Mouse (Mus musculus) small intestine, adult 2 months (tissue): Measurements from ENCODE around the gene Olfr766-ps1. TPM values are rescaled to one million over a fixed set of nuclear protein-coding genes. Genes with fewer than 3 reads are reported as not detected.

Experiments used
- H3K27ac ChIP-seq: fragments of 200-500 bp; 2 replicates; pipeline ENCODE4 v1.5.1; 2012; ENCODE audit warnings: low read depth, low read length, control low read depth, inconsistent platforms; ENCODE audit not compliant: insufficient read depth
- H3K27me3 ChIP-seq: fragments of 200-500 bp; 2 replicates; pipeline ENCODE4 v1.6.1; 2012; ENCODE audit warnings: mild to moderate bottlenecking, moderate library complexity, low read length, inconsistent platforms; ENCODE audit not compliant: control insufficient read depth, insufficient read depth
- H3K36me3 ChIP-seq: fragments of 200-500 bp; 2 replicates; pipeline ENCODE4 v1.6.1; 2012; ENCODE audit warnings: mild to moderate bottlenecking, low read length, control low read depth, inconsistent platforms; ENCODE audit not compliant: control insufficient read depth, insufficient read depth
- H3K4me1 ChIP-seq: fragments of 200-500 bp; 2 replicates; pipeline ENCODE4 v1.6.1; 2012; ENCODE audit warnings: low read length, inconsistent platforms, mixed read lengths; ENCODE audit not compliant: control insufficient read depth, insufficient read depth, insufficient read length
- H3K4me3 ChIP-seq: fragments of 200-500 bp; 2 replicates; pipeline ENCODE4 v1.5.1; 2012; ENCODE audit warnings: low read depth, mild to moderate bottlenecking, control low read depth, inconsistent platforms, low read length, moderate library complexity
- CTCF ChIP-seq: fragments of 200-500 bp; IDR thresholded peaks from 2 replicates; pipeline ENCODE4 v1.5.1; 2012; ENCODE audit warnings: low read depth, mild to moderate bottlenecking, control low read depth, inconsistent platforms, low read length, moderate library complexity, mixed read lengths; ENCODE audit not compliant: insufficient replicate concordance, insufficient read length; ENCODE audit errors: extremely low read depth
- POLR2A ChIP-seq: fragments of 200-500 bp; IDR thresholded peaks from 2 replicates; pipeline ENCODE4 v1.6.1; 2012; ENCODE audit warnings: low read depth, mild to moderate bottlenecking, control low read depth, inconsistent platforms, low read length, moderate library complexity
- WGBS: fragments of 180-500 bp; shearing (Covaris S2); methylation state at CpG from one replicate; pipeline ENCODE4 v1.1.7; 2018; 5-methylcytosine and 5-hydroxymethylcytosine counted together
- polyA plus RNA-seq: library from polyadenylated mRNA; depleted of rRNA; stranded (reverse); fragments of >200 nt; gene quantifications from 2 replicates; pipeline ENCODE4 v1.2.3, GENCODE M21; 2012; rRNA removed

The Olfr766-ps1 gene
- polyA plus RNA-seq, 1 experiment, result not detected

DNA sequence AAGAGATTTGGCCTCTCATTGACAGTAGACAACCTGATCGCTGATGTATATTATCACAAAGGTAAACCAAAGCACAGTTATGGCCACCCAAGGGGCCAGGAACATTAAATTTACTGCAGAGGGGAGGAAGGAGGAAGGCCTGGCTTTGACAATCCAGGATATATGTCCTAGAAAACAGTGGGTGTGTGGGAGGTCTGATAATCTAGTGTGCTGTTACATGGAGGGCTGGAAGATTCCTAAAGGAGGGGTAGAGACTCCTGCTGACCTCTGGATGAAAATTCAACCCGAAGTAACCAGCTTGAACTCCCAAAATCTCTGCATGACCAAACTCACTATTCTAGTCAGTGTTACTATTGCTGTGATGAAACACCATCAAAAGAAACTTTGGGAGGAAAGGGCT is 40.4 kb downstream of the Olfr766-ps1 start:
- 83% methylated on average over 2 of the region's 2 CpGs for WGBS
- Histone ChIP-seq H3K4me1 (no peaks in the 10 kb centered on the region), H3K27me3 (no peaks in the 10 kb centered on the region), H3K36me3 (no peaks in the 10 kb centered on the region), H3K4me3 (no peak overlapping the region), H3K27ac (no peak overlapping the region)
- TF ChIP-seq POLR2A (no peak), CTCF (no peak)

DNA sequence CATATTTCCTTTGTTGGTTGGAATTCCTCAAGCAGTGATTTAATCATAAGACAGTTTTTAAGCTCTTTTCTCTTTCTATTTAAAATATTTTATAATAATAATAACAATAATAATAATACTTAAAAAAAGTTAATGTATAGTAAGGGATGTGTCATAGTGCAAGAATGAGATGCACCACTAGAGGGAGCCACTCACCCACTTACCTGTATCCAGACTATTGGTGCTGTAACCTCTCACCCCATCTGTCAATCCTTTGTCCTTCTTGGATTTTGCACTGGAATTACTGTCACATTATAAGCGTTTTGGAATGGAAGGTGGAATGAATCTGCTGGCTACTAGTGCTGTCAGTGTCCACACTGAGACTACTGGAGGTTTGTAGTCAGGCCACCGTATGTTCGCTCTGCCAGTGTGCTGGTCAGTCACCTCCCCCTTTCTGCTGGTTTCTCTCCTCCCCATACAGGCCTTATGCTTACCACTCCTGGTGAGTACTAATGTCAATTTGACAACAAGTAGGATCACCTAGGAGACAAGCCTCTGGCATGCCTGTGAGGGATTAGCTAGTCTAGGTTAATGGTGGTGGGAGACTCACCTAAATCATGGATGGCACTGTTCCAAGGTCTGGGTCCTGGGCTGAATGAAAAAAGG is 42.6 kb downstream of the Olfr766-ps1 start:
- Histone ChIP-seq H3K27me3 (no peaks in the 10 kb centered on the region), H3K4me3 (no peak overlapping the region), H3K27ac (no peak overlapping the region), H3K36me3 (no peaks in the 10 kb centered on the region), H3K4me1 (no peaks in the 10 kb centered on the region)
- no peak for TF ChIP-seq POLR2A
- TF ChIP-seq CTCF, result peak; percentile 30; the same call in 1 of the 2 replicates
- WGBS, result 58% methylated on average over 3 of the region's 3 CpGs

DNA sequence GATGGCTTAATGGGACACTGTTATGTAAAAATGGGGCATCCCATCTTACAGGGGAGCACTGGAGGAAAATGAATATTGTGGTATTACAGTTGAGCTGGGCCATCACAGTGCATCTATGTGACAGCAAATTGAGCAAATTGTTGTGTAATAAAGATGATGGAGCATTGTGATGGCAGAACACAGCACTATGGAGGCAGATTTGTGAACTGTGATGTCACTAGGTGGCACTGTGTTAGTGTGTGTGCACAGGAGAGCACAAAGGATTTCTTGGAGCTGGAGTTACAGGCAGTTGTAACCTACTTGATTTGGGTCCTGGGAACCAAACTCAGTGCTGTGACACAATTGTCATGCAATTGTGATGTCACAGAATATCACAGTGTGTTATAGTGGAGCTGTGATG is 45.5 kb downstream of the Olfr766-ps1 start:
- no peaks in the 10 kb centered on the region for H3K4me1 ChIP-seq
- H3K27ac ChIP-seq, result no peak overlapping the region
- H3K4me3 ChIP-seq, result no peak overlapping the region
- no peaks in the 10 kb centered on the region for H3K36me3 ChIP-seq
- no peaks in the 10 kb centered on the region for H3K27me3 ChIP-seq
- no peak for TF ChIP-seq POLR2A
- no peak for TF ChIP-seq CTCF

- H3K36me3 ChIP-seq, result no peaks in the 10 kb centered on the region
- no peak overlapping the region for H3K4me3 ChIP-seq
- H3K27me3 ChIP-seq, result no peaks in the 10 kb centered on the region
- no peak overlapping the region for H3K27ac ChIP-seq
- no peak for TF ChIP-seq CTCF
- no peak for TF ChIP-seq POLR2A
- H3K4me1 ChIP-seq, result no peaks in the 10 kb centered on the region
These were observed 54.3 kb downstream of the Olfr766-ps1 start for GRCm38 (mm10) chr10:129014477-129014876.

Other genes with a start within 250 kb of the Olfr766-ps1 start
- gene Ormdl2, start 247.3 kb downstream of the Olfr766-ps1 start, polyA plus RNA-seq, result 36.4 and 62.8 TPM in 2 replicates
- 0.53 and 0.82 TPM in 2 replicates for gene Gdf11, start 177.3 kb downstream of the Olfr766-ps1 start, polyA plus RNA-seq
- 62.0 and 91.5 TPM in 2 replicates for gene Cd63, start 168.0 kb downstream of the Olfr766-ps1 start, polyA plus RNA-seq
- 20.2 and 30.3 TPM in 2 replicates for gene Rdh5, start 146.1 kb downstream of the Olfr766-ps1 start, polyA plus RNA-seq
- 88.8 and 147 TPM in 2 replicates for gene Bloc1s1, start 144.9 kb downstream of the Olfr766-ps1 start, polyA plus RNA-seq
- gene Itga7, start 135.2 kb downstream of the Olfr766-ps1 start, polyA plus RNA-seq, result 8.4 and 14.6 TPM in 2 replicates
- gene Mettl7b, start 108.0 kb downstream of the Olfr766-ps1 start, polyA plus RNA-seq, result 27.6 and 32.2 TPM in 2 replicates
- not detected in 2 replicates for gene Olfr9, start 79.5 kb downstream of the Olfr766-ps1 start, polyA plus RNA-seq
- not detected in 2 replicates for gene Olfr763, start 58.2 kb downstream of the Olfr766-ps1 start, polyA plus RNA-seq
- gene Olfr764-ps1, start 29.1 kb downstream of the Olfr766-ps1 start, polyA plus RNA-seq, result not detected in 2 replicates
- gene Olfr765, start 19.0 kb downstream of the Olfr766-ps1 start, polyA plus RNA-seq, result not detected in 2 replicates
- gene Olfr767, start 13.9 kb upstream of the Olfr766-ps1 start, polyA plus RNA-seq, result not detected in 2 replicates
- gene Olfr768, start 30.4 kb upstream of the Olfr766-ps1 start, polyA plus RNA-seq, result not detected in 2 replicates
- gene Olfr769, start 48.9 kb upstream of the Olfr766-ps1 start, polyA plus RNA-seq, result not detected in 2 replicates
- not detected in 2 replicates for gene Olfr770, start 70.0 kb upstream of the Olfr766-ps1 start, polyA plus RNA-seq
- gene Olfr771, start 95.8 kb upstream of the Olfr766-ps1 start, polyA plus RNA-seq, result not detected in 2 replicates
- gene Olfr772, start 108.9 kb upstream of the Olfr766-ps1 start, polyA plus RNA-seq, result not detected in 2 replicates
- not detected in 2 replicates for gene Olfr773, start 118.4 kb upstream of the Olfr766-ps1 start, polyA plus RNA-seq
- gene Olfr774, start 167.2 kb upstream of the Olfr766-ps1 start, polyA plus RNA-seq, result not detected in 2 replicates
- not detected in 2 replicates for gene Olfr775, start 179.4 kb upstream of the Olfr766-ps1 start, polyA plus RNA-seq
- not detected in 2 replicates for gene Olfr776, start 190.2 kb upstream of the Olfr766-ps1 start, polyA plus RNA-seq
- gene Olfr777, start 202.5 kb upstream of the Olfr766-ps1 start, polyA plus RNA-seq, result not detected in 2 replicates
- not detected in 2 replicates for gene Olfr780, start 249.1 kb upstream of the Olfr766-ps1 start, polyA plus RNA-seq